Mouse (Mus musculus) hematopoietic stem cell, adult 5-6 weeks (primary cell): Measurements from ENCODE around the gene Tesk2. TPM values are rescaled to one million over a fixed set of nuclear protein-coding genes. Genes with fewer than 3 reads are reported as not detected.
"Not testable (repeated sequence)": the region's sequence is repeated elsewhere in the genome, so short reads cannot be mapped to it uniquely, and the experiment has no call there.

Experiments used
- ATAC-seq, 2 experiments: fragments of 125-278 bp in 1 of 2; replicated peaks in 1 of 2; 2 replicates each; pipeline ENCODE4 v1.8.0; 2016 to 2017; ENCODE audit warnings: inconsistent platforms in 2 of 2, mild to moderate bottlenecking in 2 of 2, moderate number of reproducible peaks in 2 of 2, low read depth in 1 of 2, moderate TSS enrichment in 1 of 2; ENCODE audit not compliant: low FRiP score in 2 of 2, poor library complexity in 2 of 2, severe bottlenecking in 2 of 2, insufficient read depth in 1 of 2, low TSS enrichment in 1 of 2
- total RNA-seq: library from RNA; stranded (forward); fragments of 172-1452, 232-1000 nt; gene quantifications from 2 replicates; pipeline ENCODE4 v1.2.3, GENCODE M21; 2017

Tesk2 gene
- total RNA-seq, 1 experiment from 2014 or later, result 6.1 TPM

GRCm38 (mm10) chr4:116819968-116820901 is 99.5 kb downstream of the Tesk2 start:
- ATAC-seq, result no peak; a peak in 1 of 4 replicates

- peak; percentile 65 to 78 for ATAC-seq
Measured at GRCm38 (mm10) chr4:116820902-116821693, 100.3 kb downstream of the Tesk2 start.

GRCm38 (mm10) chr4:116821694-116822016 is 100.9 kb downstream of the Tesk2 start, which contains the start of gene Hpdl:
Gene Hpdl (minus strand): TSS chr4:116821707.
- 0 out of 4 replicates have a peak, but pooled peaks of 1 of the 2 experiments have one; percentile 28 for ATAC-seq

GRCm38 (mm10) chr4:116824541-116825004 is 103.8 kb downstream of the Tesk2 start:
- peak; percentile 19 to 34; a peak in 3 of 4 replicates for ATAC-seq

- peak; percentile 58 to 80 for ATAC-seq
Measured at GRCm38 (mm10) chr4:116827819-116828218, 107.1 kb downstream of the Tesk2 start.

GRCm38 (mm10) chr4:116829364-116830069 is 108.8 kb downstream of the Tesk2 start:
- no peak for ATAC-seq

- ATAC-seq, result no peak
Measured at GRCm38 (mm10) chr4:116830070-116830368, 109.3 kb downstream of the Tesk2 start.

- ATAC-seq, result no peak
Measured at GRCm38 (mm10) chr4:116838999-116839398, 118.3 kb downstream of the Tesk2 start.

- not testable (repeated sequence) for ATAC-seq
Measured at GRCm38 (mm10) chr4:116840096-116840495, 119.3 kb downstream of the Tesk2 start.

GRCm38 (mm10) chr4:116840841-116841240 is 120.1 kb downstream of the Tesk2 start:
- no peak for ATAC-seq

GRCm38 (mm10) chr4:116844324-116844723 is 123.6 kb downstream of the Tesk2 start:
- ATAC-seq, result no peak

GRCm38 (mm10) chr4:116849901-116850300 is 129.2 kb downstream of the Tesk2 start:
- no peak for ATAC-seq

- no peak for ATAC-seq
Measured at GRCm38 (mm10) chr4:116854286-116854685, 133.5 kb downstream of the Tesk2 start.

Other genes with a start within 250 kb of the Tesk2 start
- gene Ipp, start 213.4 kb upstream of the Tesk2 start, total RNA-seq, result 19.1 and 31.5 TPM in 2 replicates
- gene Tmem69, start 165.0 kb upstream of the Tesk2 start, total RNA-seq, result 12.4 and 12.6 TPM in 2 replicates
- 190 and 203 TPM in 2 replicates for gene Gpbp1l1, start 163.3 kb upstream of the Tesk2 start, total RNA-seq
- gene Ccdc17, start 124.3 kb upstream of the Tesk2 start, total RNA-seq, result 4.6 and 7.3 TPM in 2 replicates
- 291 and 379 TPM in 2 replicates for gene Nasp, start 93.0 kb upstream of the Tesk2 start, total RNA-seq
- gene Akr1a1, start 69.3 kb upstream of the Tesk2 start, total RNA-seq, result 341 and 616 TPM in 2 replicates
- 221 and 249 TPM in 2 replicates for gene Prdx1, start 35.4 kb upstream of the Tesk2 start, total RNA-seq
- gene Mmachc, start 12.5 kb upstream of the Tesk2 start, total RNA-seq, result 17.8 and 26.2 TPM in 2 replicates
- gene Ccdc163, start 12.4 kb upstream of the Tesk2 start, total RNA-seq, result 19.8 and 27.4 TPM in 2 replicates
- gene Toe1, start 86.7 kb downstream of the Tesk2 start, total RNA-seq, result 35.8 and 38.5 TPM in 2 replicates
- gene Mutyh, start 86.8 kb downstream of the Tesk2 start, total RNA-seq, result 6.8 and 10.8 TPM in 2 replicates
- gene Hpdl, start 100.8 kb downstream of the Tesk2 start, total RNA-seq, result 0.10 TPM in 1 of 2 replicates, not detected in the other
- 0.10 and 0.56 TPM in 2 replicates for gene Zswim5, start 156.4 kb downstream of the Tesk2 start, total RNA-seq